Comparison of ENCODE assay signal across 13 mouse cellular contexts in the genomic region with DNA sequence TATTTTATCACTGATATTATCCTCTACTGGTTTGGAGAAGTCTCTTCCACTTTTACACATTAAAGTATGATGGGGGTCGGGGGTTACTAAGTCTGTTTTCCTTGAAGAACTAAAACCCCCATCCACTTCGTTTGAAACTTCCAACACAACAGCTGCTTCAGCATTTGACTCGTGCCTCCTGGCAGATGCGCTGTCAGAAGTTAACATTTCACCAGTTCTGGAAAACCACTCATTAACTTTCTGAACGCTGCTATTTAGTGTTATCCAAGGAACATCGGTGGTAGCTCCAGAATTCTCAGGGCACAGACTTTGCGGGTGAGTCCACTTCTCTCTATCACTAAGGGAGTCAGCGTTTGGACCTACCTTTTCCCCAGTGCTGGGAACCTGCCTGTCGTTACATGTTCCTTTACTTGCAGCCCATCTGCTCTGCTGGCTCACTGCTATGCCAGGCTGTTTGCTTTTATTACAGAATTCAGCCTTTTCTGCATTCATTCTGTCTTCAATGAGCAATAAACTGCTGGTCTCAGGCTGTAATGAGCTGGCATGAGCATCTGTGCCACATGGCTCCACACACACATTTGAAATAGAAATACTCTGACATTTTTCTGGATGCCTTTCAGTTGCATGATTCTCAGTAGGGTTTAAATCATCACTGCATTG. TPM values are rescaled to one million over a fixed set of nuclear protein-coding genes. Genes with fewer than 3 reads are reported as not detected.
DNase-seq lines count a peak whose midpoint lies in the region; ATAC-seq lines count a peak whose summit lies in the region.
"Had no signal": no experiment of that assay in that cellular context is flagged by ENCODE, and none has a peak within 500 bp of the region (broad histone marks: within the 10 kb centered on the region; RNA-seq: fewer than 3 reads in every experiment).

No protein-coding gene starts in this region.

- H3K9me3 ChIP-seq in limb, embryonic 10.5 days (replicated peaks): no peaks in the 10 kb centered on the region
- H3K9me3 ChIP-seq: neural tube, embryonic 12.5 days had no signal

- no peak for ATAC-seq in frontal cortex, adult (ENCODE audit: low TSS enrichment)

- H3K27me3 ChIP-seq in limb, embryonic 10.5 days (ENCODE audit: low read depth, poor library complexity, severe bottlenecking): no peaks in the 10 kb centered on the region
- H3K27me3 ChIP-seq: neural tube, embryonic 12.5 days had no signal

- 96% methylated on average over 9 of the region's 9 CpGs for WGBS in limb, embryonic 10.5 days

- DNase-seq in frontal cortex, postnatal 10 days (ENCODE audit: low spot score in 2 of 2): peak; percentile 21 to 51
- DNase-seq in urinary bladder, adult 2 months (ENCODE audit: low spot score): peak; percentile 21
- no peak for DNase-seq in urinary bladder, postnatal 25 days (ENCODE audit: low spot score)
- DNase-seq in layer of hippocampus, adult 9-10 months (ENCODE audit: low spot score): peak; percentile 66
- peak; percentile 43 for DNase-seq in telencephalon, adult 2 months (ENCODE audit: low read depth, low spot score)
- no peak for DNase-seq in ovary, adult 18-20 months (ENCODE audit: low spot score)
- no peak for DNase-seq in limb, embryonic 10.5 days (ENCODE audit: low spot score)
- DNase-seq: adrenal gland, adult 2 months; cerebellum, adult 11-12 months; lung, adult 2 months; thymus, adult 18-20 months had no signal

- H3K27ac ChIP-seq in limb, embryonic 10.5 days: no peak overlapping the region
- H3K27ac ChIP-seq: neural tube, embryonic 12.5 days had no signal

- H3K4me3 ChIP-seq in limb, embryonic 10.5 days: no peak overlapping the region
- H3K4me3 ChIP-seq: neural tube, embryonic 12.5 days had no signal

- H3K36me3 ChIP-seq in limb, embryonic 10.5 days: peaks cover 99% of the 10 kb centered on the region

- no peaks in the 10 kb centered on the region for H3K4me1 ChIP-seq in limb, embryonic 10.5 days
- H3K4me1 ChIP-seq: neural tube, embryonic 12.5 days had no signal

RNA-seq across cellular contexts. Expression of a gene that starts 25.7 kb away (rescaled TPM):
- 0.43 and 0.59 TPM in 2 replicates for polyA plus RNA-seq in urinary bladder, adult 2 months (2012; rRNA removed)
- 22.2 and 22.6 TPM in 2 replicates for polyA plus RNA-seq in limb, embryonic 10.5 days (2016; fragmentation: Nextera tagmentation; extraction: Ambion mirVana)

RNA-seq across cellular contexts. Expression of a gene that starts 25.9 kb away (rescaled TPM):
- polyA plus RNA-seq in urinary bladder, adult 2 months (2012; rRNA removed): 85.6 and 91.1 TPM in 2 replicates
- 51.7 and 73.2 TPM in 2 replicates for polyA plus RNA-seq in limb, embryonic 10.5 days (2016; fragmentation: Nextera tagmentation; extraction: Ambion mirVana)

RNA-seq across cellular contexts. Expression of a gene that starts 56.0 kb away (rescaled TPM):
- 31.8 and 34.3 TPM in 2 replicates for polyA plus RNA-seq in urinary bladder, adult 2 months (2012; rRNA removed)
- polyA plus RNA-seq in limb, embryonic 10.5 days (2016; fragmentation: Nextera tagmentation; extraction: Ambion mirVana): 1.1 and 1.8 TPM in 2 replicates

Comparison
In these comparisons a context has a peak if more than half of its experiments do, and no peak if none do; other contexts are left out.
1. DNase-seq: peak in frontal cortex, postnatal 10 days (2 of 2), urinary bladder, adult 2 months (single experiment), layer of hippocampus, adult 9-10 months (single experiment) and telencephalon, adult 2 months (single experiment); none in urinary bladder, postnatal 25 days (single experiment), ovary, adult 18-20 months (single experiment) and limb, embryonic 10.5 days (single experiment).
2. RNA of a gene that starts 25.7 kb away (polyA plus RNA-seq): 22.2 to 22.6 TPM in limb, embryonic 10.5 days; 0.43 to 0.59 TPM in urinary bladder, adult 2 months; every median in the first group is over 10 times any median in the second.
3. RNA of a gene that starts 56.0 kb away (polyA plus RNA-seq): 31.8 to 34.3 TPM in urinary bladder, adult 2 months; 1.1 to 1.8 TPM in limb, embryonic 10.5 days; every median in the first group is over 10 times any median in the second.